Mouse (Mus musculus) cerebellum, postnatal 36 days (tissue): ENCODE data around the gene Col20a1.
A peak's percentile ranks its signal among the peaks of the same experiment; 100 is the strongest.

Source experiments
- DNase-seq, 2 experiments: peaks; one replicate each; pipeline ENCODE4 v3.0.0; 2021 to 2022; ENCODE audit warnings: mixed read lengths in 2 of 2

Gene Col20a1

GRCm38 (mm10) chr2:180995457-180995856 is 9.1 kb downstream of the Col20a1 start:
- no peak for DNase-seq

GRCm38 (mm10) chr2:180996436-180996835 is 10.1 kb downstream of the Col20a1 start:
- peak; percentile 43 to 56 for DNase-seq

GRCm38 (mm10) chr2:180996905-180997304 is 10.6 kb downstream of the Col20a1 start:
- no peak for DNase-seq

- DNase-seq: no peak
These were observed 20.7 kb downstream of the Col20a1 start for GRCm38 (mm10) chr2:181007054-181007453.

- DNase-seq: no peak
These were observed 22.0 kb downstream of the Col20a1 start for GRCm38 (mm10) chr2:181008339-181008738.

GRCm38 (mm10) chr2:181031406-181031934 is 45.1 kb downstream of the Col20a1 start:
- no peak for DNase-seq

- peak; percentile 61 to 76 for DNase-seq
These were observed 46.1 kb downstream of the Col20a1 start for GRCm38 (mm10) chr2:181032407-181032806.

- DNase-seq: no peak
These were observed 47.0 kb downstream of the Col20a1 start for GRCm38 (mm10) chr2:181033310-181033709.

- no peak for DNase-seq
These were observed 48.9 kb downstream of the Col20a1 start for GRCm38 (mm10) chr2:181035186-181035585.

- DNase-seq: no peak
These were observed 50.2 kb downstream of the Col20a1 start for GRCm38 (mm10) chr2:181036561-181036960.

- DNase-seq: peak; percentile 17 to 34
These were observed 52.5 kb downstream of the Col20a1 start for GRCm38 (mm10) chr2:181038644-181039355.

- DNase-seq: no peak
These were observed 53.0 kb downstream of the Col20a1 start for GRCm38 (mm10) chr2:181039356-181039680.

- DNase-seq: no peak
These were observed 55.6 kb downstream of the Col20a1 start for GRCm38 (mm10) chr2:181041941-181042340.

GRCm38 (mm10) chr2:181042376-181042775 is 56.0 kb downstream of the Col20a1 start:
- no peak for DNase-seq

- no peak for DNase-seq
These were observed 57.1 kb downstream of the Col20a1 start, which contains the start of gene Chrna4 for GRCm38 (mm10) chr2:181043437-181043836. TSS of gene Chrna4 (minus strand) at chr2:181043546.

GRCm38 (mm10) chr2:181044001-181044400 is 57.7 kb downstream of the Col20a1 start:
- no peak for DNase-seq

- DNase-seq: peak; percentile 42 to 52
These were observed 62.1 kb downstream of the Col20a1 start for GRCm38 (mm10) chr2:181048252-181048945.

- DNase-seq: no peak
These were observed 62.7 kb downstream of the Col20a1 start for GRCm38 (mm10) chr2:181048986-181049385.

GRCm38 (mm10) chr2:181052171-181052570 is 65.8 kb downstream of the Col20a1 start:
- DNase-seq: peak; percentile 53 to 58

- DNase-seq: no peak
These were observed 71.0 kb downstream of the Col20a1 start for GRCm38 (mm10) chr2:181057341-181057740.

GRCm38 (mm10) chr2:181058193-181058592 is 71.9 kb downstream of the Col20a1 start:
- no peak for DNase-seq

- DNase-seq: peak; percentile 86 to 93
These were observed 73.8 kb downstream of the Col20a1 start for GRCm38 (mm10) chr2:181060127-181060526.

GRCm38 (mm10) chr2:181065827-181066226 is 79.5 kb downstream of the Col20a1 start:
- DNase-seq: no peak
